Mouse (Mus musculus) midbrain, embryonic 16.5 days (tissue): ENCODE measurements around the gene Bcar3. TPM values are rescaled to one million over a fixed set of nuclear protein-coding genes. Genes with fewer than 3 reads are reported as not detected.

Source experiments
- ATAC-seq: fragments of 200-750 bp; cut with Nextera tagmentation; 2 replicates; pipeline ENCODE4 v1.8.0; 2017; ENCODE audit warnings: moderate TSS enrichment
- H3K27ac ChIP-seq: fragments of 300-500 bp; sonication (generic); 2 replicates; pipeline ENCODE4 v1.5.1; 2014; ENCODE audit warnings: mild to moderate bottlenecking, low read length, mixed read lengths
- H3K27me3 ChIP-seq: fragments of 300-500 bp; sonication (generic); 2 replicates; pipeline ENCODE4 v1.6.1; 2014; ENCODE audit warnings: low read depth, low read length, mixed read lengths; ENCODE audit not compliant: control insufficient read depth, insufficient read depth
- H3K36me3 ChIP-seq: fragments of 300-500 bp; sonication (generic); 2 replicates; pipeline ENCODE4 v1.6.1; 2014; ENCODE audit warnings: mild to moderate bottlenecking, low read length, moderate library complexity, mixed read lengths; ENCODE audit not compliant: control insufficient read depth, insufficient read depth
- H3K4me1 ChIP-seq: fragments of 300-500 bp; sonication (generic); 2 replicates; pipeline ENCODE4 v1.6.1; 2014; ENCODE audit warnings: mild to moderate bottlenecking, low read length, mixed read lengths; ENCODE audit not compliant: control insufficient read depth, insufficient read depth
- H3K4me2 ChIP-seq: fragments of 300-500 bp; sonication (generic); 2 replicates; pipeline ENCODE4 v1.6.1; 2014; ENCODE audit warnings: mild to moderate bottlenecking, low read length, mixed read lengths
- H3K4me3 ChIP-seq: fragments of 300-500 bp; sonication (generic); 2 replicates; pipeline ENCODE4 v1.5.1; 2014; ENCODE audit warnings: low read depth, mild to moderate bottlenecking, low read length, moderate library complexity, mixed read lengths
- H3K9ac ChIP-seq: fragments of 300-500 bp; sonication (generic); 2 replicates; pipeline ENCODE4 v1.6.1; 2014; ENCODE audit warnings: low read depth, low read length, mixed read lengths
- H3K9me3 ChIP-seq: fragments of 300-500 bp; sonication (generic); replicated peaks from 2 replicates; pipeline ENCODE4 v1.6.1; 2014; ENCODE audit warnings: mild to moderate bottlenecking, low read length, mixed read lengths; ENCODE audit not compliant: control insufficient read depth, poor library complexity, severe bottlenecking
- WGBS: fragments of 180-500 bp; shearing (Covaris S2); extraction: QIAGEN DNeasy Blood & Tissue Kit; methylation state at CpG from one replicate; pipeline ENCODE4 v1.1.7; 2014; 5-methylcytosine and 5-hydroxymethylcytosine counted together
- polyA plus RNA-seq: library from polyadenylated mRNA; unstranded; fragments of >200 nt; fragmentation: Nextera tagmentation; extraction: Ambion mirVana; gene quantifications from 2 replicates; pipeline ENCODE4 v1.2.1, GENCODE M21; 2015

Bcar3 gene
- polyA plus RNA-seq = 7.5 and 7.6 TPM in 2 replicates

DNA sequence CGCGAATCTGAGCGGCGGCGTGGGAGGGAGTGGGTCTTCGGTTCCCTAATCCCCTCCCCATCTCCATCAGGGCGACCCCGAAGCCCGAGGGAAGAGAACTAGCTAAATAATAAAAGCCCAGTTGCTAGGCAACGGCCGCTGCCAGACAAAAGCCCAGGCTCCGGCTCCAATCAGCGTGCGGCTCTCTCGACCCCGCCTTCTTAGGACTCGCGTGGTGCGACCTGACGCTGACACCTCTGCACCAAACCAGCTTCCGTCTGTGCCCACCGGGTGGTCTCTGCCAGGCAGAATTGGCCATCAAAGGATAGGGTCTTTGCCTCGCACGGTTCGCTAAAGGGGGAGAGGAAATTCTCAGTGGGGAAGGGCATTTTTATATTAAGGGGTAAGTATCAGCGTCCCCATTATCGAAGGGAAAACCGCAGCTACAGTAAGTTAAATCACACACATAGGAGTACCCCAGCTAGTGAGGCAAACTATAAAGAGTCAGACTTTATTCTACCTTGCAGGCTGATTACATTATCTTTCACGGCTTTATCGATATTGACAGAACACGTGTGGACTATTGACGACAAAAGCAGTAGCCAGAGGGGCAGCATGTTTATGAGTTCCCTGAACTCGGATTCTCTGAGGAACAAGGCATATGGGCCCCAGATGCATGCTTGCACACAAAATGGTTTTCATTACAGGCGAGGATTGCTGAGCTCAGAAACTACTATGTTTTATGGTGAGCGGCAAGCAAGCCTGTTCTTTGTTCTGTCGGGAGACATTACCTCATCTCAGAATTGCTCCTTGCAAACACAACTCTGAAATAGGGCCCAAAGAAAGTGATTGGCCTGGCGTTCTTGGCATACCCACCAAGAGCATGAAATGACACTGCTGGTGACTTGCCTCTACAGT lies at the start of gene Bcar3:
Bcar3 (plus strand) TSS at position 183 of the 897 bp plus-strand sequence.
- Histone ChIP-seq H3K27me3 (no peaks in the 10 kb centered on the region), H3K36me3 (no peaks in the 10 kb centered on the region), H3K4me2 (peak within 1 kb of the TSS; percentile 85), H3K9me3 (no peaks in the 10 kb centered on the region), H3K4me1 (peaks cover 33% of the 10 kb centered on the region), H3K9ac (peak within 1 kb of the TSS; percentile 98), H3K27ac (peak within 1 kb of the TSS; percentile 98), H3K4me3 (peak within 1 kb of the TSS; percentile 80)
- ATAC-seq = peak; percentile 90
- WGBS = 2% methylated on average over 37 of the region's 37 CpGs

DNA sequence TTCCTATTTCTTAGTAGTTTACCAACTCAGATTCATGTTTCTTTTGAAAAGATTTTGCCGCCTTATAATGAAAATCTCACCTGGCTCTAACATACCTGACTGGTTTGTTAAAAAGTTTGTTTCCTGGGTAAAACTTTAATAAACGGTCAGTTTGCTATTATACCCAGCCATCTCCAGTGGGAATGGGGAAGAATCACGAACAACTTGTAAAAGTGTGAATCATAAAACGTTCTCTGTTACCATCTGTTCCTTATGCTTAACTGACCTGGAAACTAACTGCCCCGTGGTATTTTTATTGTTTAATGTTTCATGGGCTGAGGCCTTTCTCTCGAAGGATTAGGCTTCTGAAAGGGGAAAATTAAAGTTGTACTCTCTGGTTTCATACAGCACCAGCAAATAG lies 49.2 kb upstream of the Bcar3 start:
- WGBS = 38% methylated on average over 6 of the region's 6 CpGs
- peak overlapping the region; percentile 45; the same call in 1 of the 2 replicates for H3K9ac ChIP-seq
- H3K27me3 ChIP-seq = no peaks in the 10 kb centered on the region
- H3K4me2 ChIP-seq = peak overlapping the region; percentile 63
- H3K36me3 ChIP-seq = no peaks in the 10 kb centered on the region
- H3K9me3 ChIP-seq = no peaks in the 10 kb centered on the region
- H3K27ac ChIP-seq = no peak overlapping the region
- H3K4me1 ChIP-seq = peaks cover 18% of the 10 kb centered on the region
- no peak; the same call in 1 of the 2 replicates for ATAC-seq
- H3K4me3 ChIP-seq = peak overlapping the region; percentile 68

DNA sequence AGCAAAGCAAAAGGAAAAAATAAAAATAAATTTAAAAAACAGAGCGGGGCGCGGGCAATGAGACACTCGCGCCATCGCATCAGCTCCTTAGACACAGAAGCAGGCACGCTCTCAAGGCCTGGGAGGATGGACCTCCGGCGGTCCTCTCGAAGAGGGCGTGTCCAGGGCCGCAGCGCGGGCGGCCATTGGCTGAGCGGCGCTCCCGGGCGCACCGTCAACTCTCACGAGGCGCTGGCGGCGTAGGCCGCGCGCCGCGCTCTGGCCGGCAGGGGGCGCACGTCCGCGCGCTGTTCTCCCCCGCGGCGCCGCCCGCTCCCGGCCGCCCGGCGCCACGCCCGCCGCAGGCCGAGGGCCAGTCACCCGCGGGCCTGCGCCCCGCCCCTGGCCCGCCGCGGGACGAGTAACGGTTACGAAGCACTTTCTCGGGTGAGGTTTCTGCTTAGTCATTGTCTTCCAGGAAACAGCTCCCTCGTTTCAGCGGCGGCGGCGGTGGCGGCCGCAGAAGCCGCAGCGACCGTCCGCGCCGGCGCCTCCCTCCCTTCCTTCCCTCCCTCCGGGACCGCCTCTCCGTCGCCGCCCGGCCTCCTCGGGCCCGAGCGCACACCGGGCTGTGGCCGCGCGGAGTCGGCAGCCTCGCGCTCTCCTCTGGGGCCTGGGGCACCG lies 48.6 kb upstream of the Bcar3 start, which contains the start of gene Gclm:
Gclm (plus strand) TSS at position 343 of the 663 bp plus-strand sequence.
- Histone ChIP-seq H3K9ac (peak within 1 kb of the TSS; percentile 87), H3K4me2 (peak within 1 kb of the TSS; percentile 66), H3K4me3 (peak within 1 kb of the TSS; percentile 68), H3K27ac (peak within 1 kb of the TSS; percentile 93), H3K9me3 (no peaks in the 10 kb centered on the region), H3K36me3 (no peaks in the 10 kb centered on the region), H3K4me1 (peaks cover 18% of the 10 kb centered on the region), H3K27me3 (no peaks in the 10 kb centered on the region)
- WGBS = under 1% methylated on average over 72 of the region's 90 CpGs
- ATAC-seq = peak; percentile 99

DNA sequence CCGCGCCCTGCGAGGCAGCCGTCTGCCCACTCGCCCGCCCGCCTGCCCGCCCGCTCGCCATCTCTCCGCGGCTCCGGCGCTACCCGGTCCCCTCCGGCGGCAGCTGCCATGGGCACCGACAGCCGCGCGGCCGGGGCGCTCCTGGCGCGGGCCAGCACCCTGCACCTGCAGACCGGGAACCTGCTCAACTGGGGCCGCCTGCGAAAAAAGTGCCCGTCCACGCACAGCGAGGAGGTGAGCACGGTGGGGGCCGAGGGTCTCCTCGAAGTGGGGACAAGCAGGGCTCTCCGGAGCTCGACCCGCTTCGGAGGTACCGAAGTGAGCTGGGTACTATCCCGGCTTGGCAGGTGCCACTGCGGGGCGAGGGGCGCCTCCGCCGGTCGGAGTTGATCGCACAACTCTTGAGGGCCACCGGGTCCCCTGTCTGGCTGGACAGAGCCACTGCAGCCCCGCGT lies 48.0 kb upstream of the Bcar3 start:
- Histone ChIP-seq H3K9me3 (no peaks in the 10 kb centered on the region), H3K27me3 (no peaks in the 10 kb centered on the region), H3K4me2 (peak overlapping the region; percentile 66), H3K27ac (peak overlapping the region; percentile 93), H3K4me3 (peak overlapping the region; percentile 68), H3K9ac (peak overlapping the region; percentile 87), H3K36me3 (no peaks in the 10 kb centered on the region), H3K4me1 (peaks cover 18% of the 10 kb centered on the region)
- ATAC-seq = peak; percentile 70
- WGBS = under 1% methylated on average over 47 of the region's 50 CpGs

DNA sequence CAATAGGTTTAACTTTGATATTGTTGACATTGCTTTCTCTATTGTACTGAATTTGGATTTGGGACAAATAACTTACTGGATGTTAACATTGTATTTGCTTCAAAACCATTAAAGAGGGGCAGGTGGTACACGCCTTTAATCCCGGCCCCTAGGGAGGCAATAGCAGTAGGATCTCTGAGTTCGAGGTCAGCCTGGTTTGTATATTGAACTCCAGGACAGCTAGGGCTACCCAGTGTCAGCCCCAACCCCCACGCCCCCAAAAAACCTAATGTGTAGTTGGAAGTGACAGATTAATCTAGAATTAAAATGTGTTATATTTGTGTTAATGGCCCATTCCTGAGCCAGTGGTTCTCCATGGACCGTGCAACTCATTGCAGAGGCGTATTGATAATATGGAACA lies 47.5 kb upstream of the Bcar3 start:
- H3K4me1 ChIP-seq = peaks cover 18% of the 10 kb centered on the region
- H3K9me3 ChIP-seq = no peaks in the 10 kb centered on the region
- WGBS = 24% methylated on average over 6 of the region's 6 CpGs
- no peak overlapping the region for H3K27ac ChIP-seq
- H3K4me3 ChIP-seq = peak overlapping the region; percentile 68
- no peaks in the 10 kb centered on the region for H3K36me3 ChIP-seq
- ATAC-seq = no peak
- H3K9ac ChIP-seq = peak overlapping the region; percentile 87
- H3K27me3 ChIP-seq = no peaks in the 10 kb centered on the region
- H3K4me2 ChIP-seq = peak overlapping the region; percentile 66

DNA sequence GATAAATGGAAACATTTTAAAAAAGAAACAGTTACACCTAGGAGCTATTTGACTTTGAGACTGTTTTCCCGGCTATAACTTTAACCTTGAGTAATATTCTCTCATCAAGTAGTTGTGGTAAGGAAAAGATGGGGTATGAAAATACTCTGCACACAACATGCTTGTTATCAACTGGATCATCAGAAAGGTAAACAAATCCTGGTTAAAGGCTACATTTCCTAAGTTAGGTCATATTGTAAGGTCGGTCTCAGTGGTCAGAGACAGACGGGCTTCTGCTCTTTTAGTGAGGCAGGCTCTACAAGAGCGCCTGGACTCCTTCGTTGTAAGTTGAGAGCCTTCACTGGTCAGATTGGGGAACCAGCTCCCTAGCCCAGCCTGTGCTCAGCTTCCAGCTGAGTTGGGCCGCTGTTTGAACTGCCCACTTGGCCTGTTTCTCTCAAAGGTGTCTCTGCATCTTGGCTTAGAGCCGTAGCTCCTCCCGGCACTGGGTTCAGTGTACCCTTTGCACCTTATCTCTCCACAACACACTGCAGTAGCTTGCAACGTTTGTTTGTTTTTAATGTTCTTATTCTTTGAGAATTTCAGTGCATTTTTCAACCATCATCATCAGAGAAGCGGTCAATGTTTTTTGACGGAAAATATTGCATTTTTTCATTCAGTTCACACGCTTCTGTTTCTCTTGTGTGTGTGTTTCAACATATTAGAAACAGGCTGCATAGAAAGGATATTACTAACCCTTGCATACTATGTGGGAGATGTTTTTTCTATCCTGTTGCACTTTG lies 46.8 kb upstream of the Bcar3 start:
- H3K9ac ChIP-seq = no peak overlapping the region
- H3K4me2 ChIP-seq = peak overlapping the region; percentile 66
- H3K36me3 ChIP-seq = no peaks in the 10 kb centered on the region
- H3K4me1 ChIP-seq = peaks cover 18% of the 10 kb centered on the region
- ATAC-seq = no peak
- H3K27ac ChIP-seq = no peak overlapping the region
- no peaks in the 10 kb centered on the region for H3K27me3 ChIP-seq
- 72% methylated on average over 12 of the region's 12 CpGs for WGBS
- no peaks in the 10 kb centered on the region for H3K9me3 ChIP-seq
- peak overlapping the region; percentile 68 for H3K4me3 ChIP-seq

DNA sequence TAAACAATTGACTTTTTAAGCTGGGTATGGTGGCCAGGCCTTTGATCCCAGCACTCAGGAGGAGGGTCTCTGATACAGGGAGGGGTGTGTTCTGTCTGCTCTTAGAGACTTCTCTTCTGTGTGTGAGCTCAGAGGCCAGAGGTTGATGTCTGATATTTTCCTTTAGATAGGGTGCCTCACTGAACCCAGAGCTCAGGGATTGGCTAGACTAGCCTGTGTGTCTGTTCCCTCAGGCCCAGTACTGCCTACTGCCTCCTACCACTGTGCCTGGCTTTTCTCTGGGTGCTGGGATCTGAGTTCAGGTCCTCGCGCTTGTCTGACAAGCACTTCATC lies 46.2 kb upstream of the Bcar3 start:
- H3K27me3 ChIP-seq = no peaks in the 10 kb centered on the region
- H3K36me3 ChIP-seq = no peaks in the 10 kb centered on the region
- peaks cover 18% of the 10 kb centered on the region for H3K4me1 ChIP-seq
- H3K4me2 ChIP-seq = 0 out of 2 replicates have a peak overlapping the region, but pooled peaks have one; percentile 7
- H3K9me3 ChIP-seq = no peaks in the 10 kb centered on the region
- 98% methylated on average over 2 of the region's 2 CpGs for WGBS
- H3K27ac ChIP-seq = no peak overlapping the region
- ATAC-seq = no peak
- H3K4me3 ChIP-seq = no peak overlapping the region
- no peak overlapping the region for H3K9ac ChIP-seq

DNA sequence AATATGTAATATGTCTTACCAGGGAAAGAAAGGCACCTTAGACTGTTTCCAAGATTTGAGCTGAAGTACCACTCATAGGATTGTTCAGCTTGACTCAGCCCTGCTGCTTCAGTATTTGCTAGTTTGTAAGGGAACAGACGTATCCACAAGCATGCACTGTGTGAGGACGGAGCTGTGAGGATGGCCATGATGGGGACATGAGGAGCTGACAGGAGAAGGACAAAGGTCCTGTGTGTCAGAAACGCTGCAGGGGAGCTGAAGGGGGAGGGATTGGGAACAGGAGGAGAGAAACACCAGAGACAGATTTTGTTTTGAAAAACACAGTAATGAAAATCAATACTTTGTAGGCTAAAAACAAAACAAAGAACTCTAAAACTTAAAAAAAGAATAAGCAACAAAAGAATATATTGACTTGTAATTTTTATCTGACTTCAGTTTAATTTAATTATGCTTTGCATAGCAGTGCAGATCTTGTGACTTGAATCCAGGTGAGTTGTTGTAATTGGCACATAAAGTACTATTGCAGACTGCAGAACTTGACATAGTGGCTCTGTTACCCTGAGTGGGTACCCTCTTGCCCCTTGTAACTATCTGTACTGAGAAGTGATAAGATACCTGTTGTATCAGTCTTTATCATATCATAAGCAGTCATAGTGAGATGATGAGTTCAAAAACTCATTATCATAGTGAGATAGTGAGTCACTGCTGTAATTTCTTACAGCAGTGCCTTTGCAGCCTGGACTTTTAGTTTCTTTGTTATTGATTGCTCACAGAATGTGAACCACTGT lies 41.3 kb upstream of the Bcar3 start:
- H3K36me3 ChIP-seq = no peaks in the 10 kb centered on the region
- H3K4me2 ChIP-seq = no peak overlapping the region
- H3K27ac ChIP-seq = no peak overlapping the region
- H3K9me3 ChIP-seq = no peaks in the 10 kb centered on the region
- H3K4me1 ChIP-seq = peaks cover 3% of the 10 kb centered on the region
- no peak for ATAC-seq
- WGBS = 45% methylated on average over 3 of the region's 3 CpGs
- no peak overlapping the region for H3K9ac ChIP-seq
- H3K27me3 ChIP-seq = no peaks in the 10 kb centered on the region
- H3K4me3 ChIP-seq = no peak overlapping the region
